Mouse (Mus musculus): ENCODE measurements around the gene Rara.

GRCm38 (mm10) chr11:98904577-98904976 lies 23.0 kb upstream of the Rara start:
- TF ChIP-seq CTCF (IDR thresholded peaks at IDR 0.05; ENCODE audit: control insufficient read depth, insufficient read depth, insufficient replicate concordance, low read depth, low read length): no peak
- no peak for TF ChIP-seq POLR2A (IDR thresholded peaks at IDR 0.05; ENCODE audit: control insufficient read depth, low read depth, low read length)
